Mouse (Mus musculus) heart, embryonic 13.5 days (tissue): ENCODE results near the gene Pdxk. TPM values are rescaled to one million over a fixed set of nuclear protein-coding genes. Genes with fewer than 3 reads are reported as not detected.
"Not testable (repeated sequence)": the region's sequence is repeated elsewhere in the genome, so short reads cannot be mapped to it uniquely, and the experiment has no call there.

Experiments used
- ATAC-seq: fragments of 200-750 bp; cut with Nextera tagmentation; 2 replicates; pipeline ENCODE4 v1.8.0; 2017; ENCODE audit warnings: moderate TSS enrichment; ENCODE audit not compliant: insufficient number of reproducible peaks, low FRiP score, low TSS enrichment; ENCODE audit errors: extremely low read depth
- H3K27ac ChIP-seq: fragments of 300-500 bp; sonication (generic); replicated peaks from 2 replicates; pipeline ENCODE4 v1.5.1; 2015; ENCODE audit warnings: moderate library complexity, mild to moderate bottlenecking, inconsistent platforms
- H3K27me3 ChIP-seq: fragments of 300-500 bp; sonication (generic); replicated peaks from 2 replicates; pipeline ENCODE4 v1.6.1; 2015; ENCODE audit warnings: mild to moderate bottlenecking, inconsistent platforms
- H3K36me3 ChIP-seq: fragments of 300-500 bp; sonication (generic); 2 replicates; pipeline ENCODE4 v1.6.1; 2015; ENCODE audit warnings: mild to moderate bottlenecking, inconsistent platforms
- H3K4me1 ChIP-seq: fragments of 300-500 bp; sonication (generic); 2 replicates; pipeline ENCODE4 v1.6.1; 2015; ENCODE audit warnings: inconsistent platforms
- H3K4me2 ChIP-seq: fragments of 300-500 bp; sonication (generic); 2 replicates; pipeline ENCODE4 v1.6.1; 2015; ENCODE audit warnings: inconsistent platforms, mild to moderate bottlenecking, moderate library complexity
- H3K4me3 ChIP-seq: fragments of 300-500 bp; sonication (generic); 2 replicates; pipeline ENCODE4 v1.5.1; 2015; ENCODE audit warnings: moderate library complexity, mild to moderate bottlenecking, inconsistent platforms
- H3K9ac ChIP-seq: fragments of 300-500 bp; sonication (generic); 2 replicates; pipeline ENCODE4 v1.6.1; 2015; ENCODE audit warnings: inconsistent platforms, mild to moderate bottlenecking, moderate library complexity
- H3K9me3 ChIP-seq: fragments of 300-500 bp; sonication (generic); 2 replicates; pipeline ENCODE4 v1.6.1; 2016; ENCODE audit warnings: inconsistent platforms
- WGBS: fragments of 180-500 bp; shearing (Covaris S2); methylation state at CpG from one replicate; pipeline ENCODE4 v1.1.7; 2015; ENCODE audit warnings: mixed read lengths; 5-methylcytosine and 5-hydroxymethylcytosine counted together
- polyA plus RNA-seq: library from polyadenylated mRNA; unstranded; fragments of >200 nt; fragmentation: Nextera tagmentation; extraction: Ambion mirVana; gene quantifications from 2 replicates; pipeline ENCODE4 v1.2.1, GENCODE M21; 2015

Gene Pdxk
- polyA plus RNA-seq, 1 experiment from 2014 or later = 5.6 TPM

DNA sequence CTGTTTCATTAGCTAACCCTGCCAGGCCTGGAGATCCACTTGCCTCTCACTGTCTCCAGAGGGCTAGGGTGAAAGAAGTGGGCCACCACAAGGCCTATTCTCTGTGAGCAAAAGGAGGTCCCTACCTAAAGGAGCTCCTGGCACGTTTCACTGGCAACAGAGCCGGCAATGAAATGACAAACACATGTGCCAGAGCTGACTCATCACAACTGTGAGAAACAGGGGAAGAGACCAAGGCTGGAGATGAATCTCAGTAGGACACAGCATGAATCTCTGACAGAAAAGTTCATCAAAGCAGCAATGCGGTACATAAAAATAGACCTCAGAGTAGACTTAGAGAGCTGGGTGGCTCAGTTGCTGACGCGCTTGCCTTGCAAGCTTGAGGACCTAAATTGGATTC is 46.9 kb downstream of the Pdxk start:
- Histone ChIP-seq H3K9ac (no peak overlapping the region), H3K36me3 (no peaks in the 10 kb centered on the region), H3K4me2 (no peak overlapping the region), H3K4me3 (no peak overlapping the region), H3K27me3 (no peaks in the 10 kb centered on the region), H3K27ac (no peak overlapping the region), H3K4me1 (peaks cover 5% of the 10 kb centered on the region), H3K9me3 (no peaks in the 10 kb centered on the region)
- ATAC-seq = no peak
- WGBS = 47% methylated on average over 5 of the region's 5 CpGs

- ATAC-seq, H3K27me3 ChIP-seq, H3K27ac ChIP-seq, H3K4me2 ChIP-seq, H3K9ac ChIP-seq, H3K4me3 ChIP-seq, H3K9me3 ChIP-seq: not testable (repeated sequence)
- 89% methylated on average over 4 of the region's 4 CpGs for WGBS
- H3K36me3 ChIP-seq = peaks cover 13% of the 10 kb centered on the region
- peaks cover 17% of the 10 kb centered on the region for H3K4me1 ChIP-seq
Measured at GRCm38 (mm10) chr10:78414936-78415335, 49.8 kb downstream of the Pdxk start.

DNA sequence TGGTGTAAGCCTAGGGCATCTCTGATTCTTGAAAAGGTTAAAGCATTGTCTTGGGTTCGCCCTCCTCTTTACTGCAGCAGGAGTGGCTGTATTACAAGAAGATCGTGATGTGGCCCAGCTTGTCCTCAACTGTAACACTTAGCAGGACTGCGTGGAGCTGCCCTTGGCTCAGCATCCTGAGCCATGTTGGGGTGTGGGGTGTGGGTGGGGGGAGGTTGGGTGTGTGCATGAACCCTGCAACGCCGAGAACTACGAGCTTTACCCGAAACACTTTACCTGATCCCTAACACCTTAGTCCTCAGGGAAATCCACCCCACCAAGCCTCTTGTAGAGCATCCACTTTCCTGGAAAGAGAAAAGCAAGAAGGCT is 51.6 kb downstream of the Pdxk start:
- WGBS = 34% methylated on average over 7 of the region's 7 CpGs
- Histone ChIP-seq H3K27me3 (no peaks in the 10 kb centered on the region), H3K36me3 (peaks cover 31% of the 10 kb centered on the region), H3K9ac (peak overlapping the region; percentile 95), H3K4me2 (peak overlapping the region; percentile 90), H3K4me1 (peaks cover 21% of the 10 kb centered on the region), H3K27ac (peak overlapping the region; percentile 88; the same call in 1 of the 2 replicates), H3K9me3 (no peaks in the 10 kb centered on the region), H3K4me3 (peak overlapping the region; percentile 95)
- ATAC-seq = peak; percentile 26

GRCm38 (mm10) chr10:78412319-78413151 is 52.2 kb downstream of the Pdxk start, which contains the start of gene Rrp1:
Gene Rrp1 (minus strand): TSS chr10:78413043.
- Histone ChIP-seq H3K27me3 (no peaks in the 10 kb centered on the region), H3K4me3 (peak within 1 kb of the TSS; percentile 95), H3K9ac (peak within 1 kb of the TSS; percentile 95), H3K4me1 (peaks cover 21% of the 10 kb centered on the region), H3K27ac (peak within 1 kb of the TSS; percentile 88), H3K36me3 (peaks cover 37% of the 10 kb centered on the region), H3K9me3 (no peaks in the 10 kb centered on the region), H3K4me2 (peak within 1 kb of the TSS; percentile 90)
- WGBS = under 1% methylated on average over 70 of the region's 70 CpGs
- ATAC-seq = peak; percentile 90

DNA sequence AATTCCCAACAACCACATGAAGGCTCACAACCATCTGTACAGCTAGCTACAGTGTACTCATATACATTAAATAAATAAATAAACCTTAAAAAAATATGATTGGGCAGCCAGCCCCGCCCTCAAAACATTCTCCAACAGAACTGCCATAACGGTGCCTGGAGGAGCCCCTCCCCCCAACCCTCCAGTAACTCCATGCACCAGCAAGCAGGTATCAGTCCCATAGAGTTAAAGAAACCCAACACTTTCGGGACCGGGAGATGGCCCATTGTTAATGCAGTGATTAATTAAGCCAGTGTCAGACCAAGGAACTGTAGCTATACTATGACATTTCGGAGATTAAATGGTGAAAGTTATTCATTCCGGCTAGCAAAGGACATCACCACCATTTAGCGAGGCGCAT is 52.9 kb downstream of the Pdxk start:
- 14% methylated on average over 8 of the region's 8 CpGs for WGBS
- H3K4me2 ChIP-seq = peak overlapping the region; percentile 90
- H3K9me3 ChIP-seq = no peaks in the 10 kb centered on the region
- H3K9ac ChIP-seq = peak overlapping the region; percentile 95
- H3K36me3 ChIP-seq = peaks cover 44% of the 10 kb centered on the region
- peak overlapping the region; percentile 95 for H3K4me3 ChIP-seq
- peak overlapping the region; percentile 88 for H3K27ac ChIP-seq
- H3K27me3 ChIP-seq = no peaks in the 10 kb centered on the region
- ATAC-seq = no peak
- H3K4me1 ChIP-seq = peaks cover 21% of the 10 kb centered on the region

DNA sequence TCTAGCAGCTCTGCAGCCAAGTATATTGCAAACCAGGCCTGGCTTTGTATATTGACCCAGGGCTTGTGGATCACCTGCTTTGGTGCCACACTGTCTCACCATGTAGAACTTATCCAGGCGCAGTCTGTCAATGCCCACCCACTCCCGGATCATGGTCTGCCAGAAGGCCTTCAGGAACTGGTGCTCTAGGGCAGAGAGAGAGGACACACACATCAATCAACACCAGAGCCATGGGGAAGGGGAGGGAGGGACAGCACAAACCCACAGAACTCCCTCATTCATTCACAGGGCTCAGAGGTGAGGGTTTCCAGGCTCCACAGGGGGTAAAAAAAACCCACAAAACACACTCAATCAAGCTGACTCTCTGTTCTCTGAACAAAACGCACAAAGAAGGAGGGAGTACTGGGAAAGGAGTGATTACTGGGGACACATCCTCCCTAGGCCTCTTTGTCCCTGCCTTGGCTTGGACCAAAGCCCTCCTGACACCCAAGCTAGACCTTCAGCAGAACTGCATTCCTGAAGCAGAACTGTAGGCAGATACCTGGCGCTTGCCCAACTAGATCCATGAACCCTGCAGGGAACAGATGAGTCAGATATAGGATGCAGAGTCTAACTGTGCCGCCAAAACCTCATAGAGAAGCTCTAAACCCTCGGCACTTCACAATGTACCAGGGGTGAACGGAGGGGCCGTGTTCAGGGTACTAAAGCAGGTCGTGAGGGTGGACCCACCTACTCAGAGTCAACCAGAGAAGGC is 55.6 kb downstream of the Pdxk start:
- no peaks in the 10 kb centered on the region for H3K9me3 ChIP-seq
- no peak overlapping the region for H3K27ac ChIP-seq
- H3K9ac ChIP-seq = no peak overlapping the region
- no peaks in the 10 kb centered on the region for H3K27me3 ChIP-seq
- no peak overlapping the region for H3K4me2 ChIP-seq
- H3K4me3 ChIP-seq = no peak overlapping the region
- no peak for ATAC-seq
- peaks cover 68% of the 10 kb centered on the region for H3K36me3 ChIP-seq
- WGBS = 83% methylated on average over 9 of the region's 9 CpGs
- peaks cover 21% of the 10 kb centered on the region for H3K4me1 ChIP-seq

DNA sequence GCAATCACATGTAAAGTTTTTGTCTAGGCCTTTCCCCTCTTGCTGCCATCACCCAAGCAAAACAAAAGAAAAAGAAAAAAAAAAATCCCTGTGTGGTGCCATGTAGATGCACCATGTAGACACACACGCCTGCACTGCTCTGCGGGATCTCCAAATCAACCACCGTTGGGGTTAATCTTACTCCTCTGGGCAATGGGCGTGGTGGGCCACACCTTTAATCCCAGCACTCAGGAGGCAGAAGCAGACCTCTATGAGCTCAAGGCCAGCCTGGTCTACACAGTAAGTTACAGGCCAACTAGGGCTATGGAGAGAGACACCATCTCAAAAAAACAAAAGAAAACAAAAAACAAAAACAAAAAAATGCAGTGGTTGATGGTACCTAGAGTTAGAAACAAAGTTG is 57.6 kb downstream of the Pdxk start:
- H3K9ac ChIP-seq = no peak overlapping the region
- ATAC-seq = no peak

DNA sequence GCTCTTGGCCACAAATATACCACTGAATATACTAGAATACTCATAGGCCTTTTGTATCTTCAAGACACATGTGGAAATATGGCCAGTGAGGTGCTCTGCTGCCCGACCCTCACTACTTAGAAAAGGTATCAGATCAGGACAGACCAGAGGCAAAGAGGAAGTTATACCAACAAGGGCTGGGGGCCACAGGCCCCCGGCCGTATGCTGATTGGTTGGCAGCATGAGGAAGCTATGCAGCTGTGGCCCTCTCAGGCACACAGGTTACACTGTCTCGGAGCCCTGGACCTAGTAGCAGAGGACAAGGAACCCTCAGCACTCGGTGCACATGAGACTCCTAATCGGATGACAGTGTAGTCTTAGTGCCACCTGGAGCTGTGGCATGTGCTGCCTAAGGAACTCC is 58.6 kb downstream of the Pdxk start:
- ATAC-seq = no peak

More for the DNA sequence above, 57.6 kb downstream of the Pdxk start:
- H3K36me3 ChIP-seq = peaks cover 89% of the 10 kb centered on the region
- H3K4me3 ChIP-seq = no peak overlapping the region
- no peak overlapping the region for H3K27ac ChIP-seq
- H3K27me3 ChIP-seq = no peaks in the 10 kb centered on the region
- H3K4me1 ChIP-seq = peaks cover 15% of the 10 kb centered on the region
- no peaks in the 10 kb centered on the region for H3K9me3 ChIP-seq
- no peak overlapping the region for H3K4me2 ChIP-seq
- WGBS = 85% methylated on average over 4 of the region's 4 CpGs

GRCm38 (mm10) chr10:78402301-78402922 is 62.4 kb downstream of the Pdxk start:
- Histone ChIP-seq H3K9ac (no peak overlapping the region), H3K27ac (no peak overlapping the region), H3K4me1 (peaks cover 26% of the 10 kb centered on the region), H3K27me3 (no peaks in the 10 kb centered on the region), H3K36me3 (peaks cover 77% of the 10 kb centered on the region), H3K9me3 (no peaks in the 10 kb centered on the region), H3K4me3 (no peak overlapping the region), H3K4me2 (no peak overlapping the region)
- ATAC-seq = no peak
- 90% methylated on average over 14 of the region's 14 CpGs for WGBS

More for the DNA sequence above, 58.6 kb downstream of the Pdxk start:
- H3K9me3 ChIP-seq = no peaks in the 10 kb centered on the region
- H3K4me2 ChIP-seq = no peak overlapping the region
- no peaks in the 10 kb centered on the region for H3K27me3 ChIP-seq
- H3K4me1 ChIP-seq = peaks cover 6% of the 10 kb centered on the region
- 92% methylated on average over 6 of the region's 6 CpGs for WGBS
- H3K27ac ChIP-seq = no peak overlapping the region
- H3K4me3 ChIP-seq = no peak overlapping the region
- peaks cover 98% of the 10 kb centered on the region for H3K36me3 ChIP-seq
- H3K9ac ChIP-seq = no peak overlapping the region

DNA sequence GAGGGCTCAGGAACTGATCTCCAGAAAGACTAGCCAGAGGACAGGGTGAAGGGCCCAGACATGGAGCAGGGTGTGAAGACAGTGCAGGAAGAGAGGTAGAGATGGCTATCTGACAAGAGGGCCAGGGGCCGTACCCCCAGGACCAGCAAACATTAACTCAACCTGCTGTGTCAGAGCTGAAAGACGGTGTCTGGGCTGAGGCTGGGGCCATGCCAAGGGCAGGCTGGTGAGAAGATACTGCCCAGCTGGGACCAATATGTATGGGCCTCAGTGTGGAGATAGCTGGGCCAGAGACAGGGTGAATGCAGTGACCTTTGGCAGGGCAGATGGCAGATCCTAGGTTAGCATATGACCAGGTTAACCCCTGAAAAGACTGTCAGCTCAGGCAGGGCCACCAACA is 63.6 kb downstream of the Pdxk start:
- H3K4me1 ChIP-seq = peaks cover 30% of the 10 kb centered on the region
- H3K27me3 ChIP-seq = no peaks in the 10 kb centered on the region
- no peak for ATAC-seq
- peaks cover 64% of the 10 kb centered on the region for H3K36me3 ChIP-seq
- WGBS = 83% methylated on average over 2 of the region's 2 CpGs
- no peak overlapping the region for H3K27ac ChIP-seq
- no peak overlapping the region for H3K4me2 ChIP-seq
- no peaks in the 10 kb centered on the region for H3K9me3 ChIP-seq
- H3K4me3 ChIP-seq = no peak overlapping the region
- no peak overlapping the region for H3K9ac ChIP-seq

DNA sequence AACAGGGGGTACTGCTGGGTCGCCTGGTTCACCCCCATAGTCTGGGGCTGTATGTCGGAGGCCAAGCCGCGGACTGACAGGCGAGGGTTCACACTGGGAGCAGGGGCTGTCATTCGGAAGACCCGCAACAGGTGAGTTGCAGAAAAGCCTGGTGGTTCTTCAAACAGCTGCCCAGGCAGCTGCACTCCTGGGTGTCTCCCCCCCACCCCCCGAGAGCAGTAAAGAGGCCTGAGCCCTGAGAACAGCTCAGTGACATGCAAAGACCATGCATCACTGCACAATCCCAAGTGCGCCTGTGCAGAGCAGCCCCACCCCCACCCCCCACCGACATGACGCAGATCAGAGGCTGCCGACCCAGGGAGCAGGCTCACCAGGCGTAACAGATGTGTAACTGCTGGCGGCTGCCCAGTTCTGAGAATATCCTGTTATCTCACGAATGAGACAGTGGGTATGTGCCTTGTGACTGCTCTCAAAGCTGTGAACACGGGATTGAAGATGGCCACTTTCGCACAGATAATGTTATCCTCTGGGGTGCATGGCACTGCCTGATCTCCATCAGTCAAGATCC is 65.6 kb downstream of the Pdxk start:
- no peak overlapping the region for H3K4me3 ChIP-seq

More for the DNA sequence above, 65.6 kb downstream of the Pdxk start:
- Histone ChIP-seq H3K36me3 (peaks cover 47% of the 10 kb centered on the region), H3K4me2 (peak overlapping the region; percentile 44), H3K27ac (peak overlapping the region; percentile 82), H3K27me3 (0 out of 2 replicates have a peak, but pooled peaks cover 3% of the 10 kb centered on the region), H3K4me1 (peaks cover 30% of the 10 kb centered on the region), H3K9me3 (no peaks in the 10 kb centered on the region), H3K9ac (no peak overlapping the region)
- 30% methylated on average over 17 of the region's 17 CpGs for WGBS
- ATAC-seq = peak; percentile 15; the same call in 1 of the 2 replicates
